Mouse (Mus musculus) olfactory bulb, adult 2 months (tissue): ENCODE results near the gene S100a2.

Experiments
- CTCF ChIP-seq: fragments of 200-500 bp; IDR thresholded peaks from 2 replicates; pipeline ENCODE4 v1.5.1; 2012; ENCODE audit warnings: low read depth, mild to moderate bottlenecking, low read length, moderate library complexity; ENCODE audit not compliant: insufficient read depth
- POLR2A ChIP-seq: fragments of 200-500 bp; IDR thresholded peaks from 2 replicates; pipeline ENCODE4 v1.6.1; 2012; ENCODE audit warnings: mild to moderate bottlenecking, low read depth, low read length, moderate library complexity; ENCODE audit not compliant: insufficient read depth

DNA sequence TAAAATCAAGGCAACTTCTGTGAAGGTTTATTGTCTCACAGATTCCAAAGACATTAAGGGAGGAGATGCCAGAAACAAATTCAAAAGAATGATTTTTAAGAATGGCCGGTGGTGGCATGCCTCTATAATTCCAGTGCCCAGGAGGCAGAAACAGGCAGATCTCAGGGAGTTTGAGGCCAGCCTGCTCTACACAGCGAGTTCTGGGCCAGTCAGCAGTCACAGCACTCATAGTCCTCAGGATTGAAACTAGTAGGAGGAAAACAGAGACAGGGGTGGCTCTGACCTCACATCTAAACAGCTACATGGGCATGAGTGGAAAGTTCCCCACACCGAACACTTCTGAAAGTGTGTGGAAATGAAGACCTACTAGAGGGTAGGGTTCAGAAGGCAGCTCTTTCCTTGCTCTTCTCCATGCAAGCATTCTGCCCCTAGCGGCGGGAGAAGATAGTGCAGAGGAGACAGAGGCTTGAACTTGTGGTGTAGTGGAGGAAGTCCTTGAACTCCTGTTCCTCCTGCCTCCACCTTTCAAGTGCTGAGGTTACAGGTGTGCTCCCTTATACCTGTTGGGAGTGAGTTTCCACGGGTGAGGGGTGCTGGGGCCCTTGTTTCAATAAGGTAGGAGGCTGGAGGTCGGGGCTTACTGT lies 49.6 kb downstream of the S100a2 start:
- TF ChIP-seq POLR2A (no peak), CTCF (no peak)
